Comparison of ENCODE assay signal across 24 mouse cellular contexts in genomic region chr13:65097018-65097417, GRCm38 (mm10). TPM values are rescaled to one million over a fixed set of nuclear protein-coding genes. Genes with fewer than 3 reads are reported as not detected.
"Had no signal": no experiment of that assay in that cellular context is flagged by ENCODE, and none has a peak within 500 bp of the region (broad histone marks: within the 10 kb centered on the region; RNA-seq: fewer than 3 reads in every experiment).

No protein-coding gene starts in this region.

- H3K9me3 ChIP-seq: neural tube, embryonic 15.5 days had no signal

- H3K4me1 ChIP-seq: neural tube, embryonic 13.5 days; neural tube, embryonic 15.5 days; stomach, embryonic 15.5 days had no signal

- H3K9ac ChIP-seq: neural tube, embryonic 13.5 days; neural tube, embryonic 15.5 days; stomach, embryonic 15.5 days had no signal

- H3K27ac ChIP-seq: neural tube, embryonic 13.5 days; neural tube, embryonic 15.5 days; stomach, embryonic 15.5 days; stomach, postnatal 0 days had no signal

- H3K27me3 ChIP-seq: neural tube, embryonic 13.5 days; neural tube, embryonic 15.5 days; stomach, embryonic 15.5 days had no signal

- H3K4me3 ChIP-seq: neural tube, embryonic 13.5 days; neural tube, embryonic 15.5 days; stomach, embryonic 15.5 days had no signal

- DNase-seq: retina, postnatal 1 day; right cerebral cortex, adult 18-20 months; right cerebral cortex, postnatal 14 days; right cerebral cortex, postnatal 25 days; right cerebral cortex, postnatal 4 days; spleen, adult 18-20 months; thymus, adult 18-20 months; thymus, adult 2 months; thymus, postnatal 14 days; thymus, postnatal 25 days; thymus, postnatal 36 days; thymus, postnatal 4 days had no signal

- H3K4me2 ChIP-seq: neural tube, embryonic 13.5 days; neural tube, embryonic 15.5 days; stomach, embryonic 15.5 days had no signal

RNA-seq across cellular contexts. Expression of gene Olfr465-ps1, which starts 40.9 kb away (rescaled TPM):
- total RNA-seq: neutrophil, adult 5-6 weeks had no signal
- polyA plus RNA-seq: neural tube, embryonic 13.5 days; neural tube, embryonic 14.5 days; neural tube, embryonic 15.5 days; small intestine, adult 2 months; spleen, adult 2 months; stomach, embryonic 14.5 days; stomach, embryonic 15.5 days; stomach, embryonic 16.5 days; stomach, postnatal 0 days; testis, adult 2 months; thymus, adult 2 months; urinary bladder, adult 2 months had no signal

RNA-seq across cellular contexts. Expression of gene Prss47, which starts 44.5 kb away (rescaled TPM):
- total RNA-seq: neutrophil, adult 5-6 weeks had no signal
- polyA plus RNA-seq: neural tube, embryonic 13.5 days; neural tube, embryonic 14.5 days; neural tube, embryonic 15.5 days; small intestine, adult 2 months; spleen, adult 2 months; stomach, embryonic 14.5 days; stomach, embryonic 15.5 days; stomach, embryonic 16.5 days; stomach, postnatal 0 days; thymus, adult 2 months; urinary bladder, adult 2 months had no signal

RNA-seq across cellular contexts. Expression of gene Olfr466, which starts 53.0 kb away (rescaled TPM):
- total RNA-seq: neutrophil, adult 5-6 weeks had no signal
- polyA plus RNA-seq: neural tube, embryonic 13.5 days; neural tube, embryonic 14.5 days; neural tube, embryonic 15.5 days; small intestine, adult 2 months; spleen, adult 2 months; stomach, embryonic 14.5 days; stomach, embryonic 15.5 days; stomach, embryonic 16.5 days; stomach, postnatal 0 days; testis, adult 2 months; thymus, adult 2 months; urinary bladder, adult 2 months had no signal
